Mouse (Mus musculus) limb, embryonic 11.5 days (tissue): ENCODE results near the gene Emc10. TPM values are rescaled to one million over a fixed set of nuclear protein-coding genes. Genes with fewer than 3 reads are reported as not detected.
A peak's percentile ranks its signal among the peaks of the same experiment; 100 is the strongest.

Source experiments
- ATAC-seq: fragments of 200-750 bp; cut with Nextera tagmentation; 2 replicates; pipeline ENCODE4 v1.8.0; 2017; ENCODE audit warnings: low read depth; ENCODE audit not compliant: insufficient number of reproducible peaks, low FRiP score, low TSS enrichment
- DNase-seq: peaks from one replicate; pipeline ENCODE4 v3.0.0-alpha.2; 2015; ENCODE audit warnings: low spot score
- H3K27ac ChIP-seq: fragments of 300-500 bp; sonication (generic); replicated peaks from 2 replicates; pipeline ENCODE4 v1.5.1; 2014; ENCODE audit warnings: low read depth, mild to moderate bottlenecking, low read length
- H3K27me3 ChIP-seq: fragments of 300-500 bp; sonication (generic); 2 replicates; pipeline ENCODE4 v1.6.1; 2014; ENCODE audit warnings: mild to moderate bottlenecking, low read length, mixed read lengths; ENCODE audit not compliant: control insufficient read depth, insufficient read depth
- H3K36me3 ChIP-seq: fragments of 300-500 bp; sonication (generic); 2 replicates; pipeline ENCODE4 v1.6.1; 2014; ENCODE audit warnings: mild to moderate bottlenecking, low read length, moderate library complexity, mixed read lengths; ENCODE audit not compliant: control insufficient read depth, insufficient read depth
- H3K4me1 ChIP-seq: fragments of 300-500 bp; sonication (generic); 2 replicates; pipeline ENCODE4 v1.6.1; 2014; ENCODE audit warnings: low read length, mixed read lengths; ENCODE audit not compliant: control insufficient read depth, insufficient read depth
- H3K4me2 ChIP-seq: fragments of 300-500 bp; sonication (generic); 2 replicates; pipeline ENCODE4 v1.6.1; 2014; ENCODE audit warnings: low read depth, mild to moderate bottlenecking, moderate library complexity; ENCODE audit not compliant: severe bottlenecking
- H3K4me3 ChIP-seq: fragments of 300-500 bp; sonication (generic); 2 replicates; pipeline ENCODE4 v1.5.1; 2014; ENCODE audit warnings: low read depth, low read length
- H3K9ac ChIP-seq: fragments of 300-500 bp; sonication (generic); 2 replicates; pipeline ENCODE4 v1.6.1; 2014; ENCODE audit warnings: mild to moderate bottlenecking, low read length
- H3K9me3 ChIP-seq: fragments of 300-500 bp; sonication (generic); 2 replicates; pipeline ENCODE4 v1.6.1; 2016; ENCODE audit warnings: low read length; ENCODE audit not compliant: control insufficient read depth
- WGBS: fragments of 180-500 bp; shearing (Covaris S2); extraction: QIAGEN DNeasy Blood & Tissue Kit; methylation state at CpG from one replicate; pipeline ENCODE4 v1.1.7; 2014; 5-methylcytosine and 5-hydroxymethylcytosine counted together
- polyA plus RNA-seq: library from polyadenylated mRNA; unstranded; fragments of >200 nt; fragmentation: Nextera tagmentation; extraction: Ambion mirVana; gene quantifications from 2 replicates; pipeline ENCODE4 v1.2.1, GENCODE M21; 2014

The Emc10 gene
- polyA plus RNA-seq, 1 experiment from 2014 or later: 83.0 TPM

DNA sequence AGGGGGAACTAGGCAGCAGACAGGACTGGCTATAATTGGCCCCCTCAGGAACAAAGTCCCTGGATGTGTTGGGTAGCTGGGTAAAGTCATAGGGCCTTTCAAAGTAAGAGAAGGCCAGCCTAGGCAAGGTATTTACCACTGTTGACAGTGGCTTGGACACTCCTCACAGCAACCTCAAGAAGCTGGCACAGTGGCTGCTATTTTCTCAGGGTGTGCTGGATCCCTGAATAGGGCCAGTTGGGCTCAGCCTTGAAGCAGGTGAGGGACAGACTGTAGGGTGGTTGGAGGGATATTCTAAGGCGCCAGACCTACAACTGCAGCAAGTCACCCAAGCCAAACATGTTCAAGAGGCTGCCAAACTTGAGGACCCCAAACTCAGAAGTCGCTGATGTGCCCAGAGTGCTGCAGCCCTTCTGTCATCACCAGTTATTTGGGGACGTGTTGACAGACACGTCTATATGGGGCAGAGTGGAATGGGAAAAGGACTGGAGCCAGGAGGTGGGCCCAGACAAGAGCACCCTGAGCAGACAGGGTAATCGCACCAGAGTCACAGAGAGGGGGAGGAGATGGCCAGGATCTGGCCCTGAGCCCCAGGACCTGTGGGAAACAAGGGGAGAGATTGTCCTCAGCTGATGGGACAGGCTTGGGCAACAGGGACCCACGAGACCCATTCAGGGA is 24.3 kb downstream of the Emc10 start:
- no peaks in the 10 kb centered on the region for H3K36me3 ChIP-seq
- ATAC-seq (no peak), DNase-seq (no peak)
- H3K27me3 ChIP-seq: peaks cover 12% of the 10 kb centered on the region
- H3K4me3 ChIP-seq: no peak overlapping the region
- 48% methylated on average over 6 of the region's 6 CpGs for WGBS
- no peaks in the 10 kb centered on the region for H3K9me3 ChIP-seq
- H3K4me2 ChIP-seq: no peak overlapping the region
- H3K4me1 ChIP-seq: peaks cover 10% of the 10 kb centered on the region
- no peak overlapping the region for H3K9ac ChIP-seq
- no peak overlapping the region for H3K27ac ChIP-seq

GRCm38 (mm10) chr7:44470696-44471612 is 25.4 kb downstream of the Emc10 start:
- DNase-seq: no peak
- Histone ChIP-seq H3K4me2 (no peak overlapping the region), H3K9ac (no peak overlapping the region), H3K4me3 (no peak overlapping the region), H3K27ac (no peak overlapping the region), H3K36me3 (no peaks in the 10 kb centered on the region), H3K9me3 (no peaks in the 10 kb centered on the region), H3K27me3 (peaks cover 12% of the 10 kb centered on the region), H3K4me1 (peaks cover 10% of the 10 kb centered on the region)
- 80% methylated on average over 16 of the region's 16 CpGs for WGBS
- ATAC-seq: no peak

GRCm38 (mm10) chr7:44469677-44470675 is 26.4 kb downstream of the Emc10 start:
- Histone ChIP-seq H3K4me1 (peaks cover 10% of the 10 kb centered on the region), H3K27me3 (peaks cover 4% of the 10 kb centered on the region), H3K4me2 (no peak overlapping the region), H3K9ac (no peak overlapping the region), H3K36me3 (no peaks in the 10 kb centered on the region), H3K27ac (no peak overlapping the region), H3K9me3 (no peaks in the 10 kb centered on the region), H3K4me3 (no peak overlapping the region)
- DNase-seq (no peak), ATAC-seq (no peak)
- WGBS: 94% methylated on average over 16 of the region's 16 CpGs

DNA sequence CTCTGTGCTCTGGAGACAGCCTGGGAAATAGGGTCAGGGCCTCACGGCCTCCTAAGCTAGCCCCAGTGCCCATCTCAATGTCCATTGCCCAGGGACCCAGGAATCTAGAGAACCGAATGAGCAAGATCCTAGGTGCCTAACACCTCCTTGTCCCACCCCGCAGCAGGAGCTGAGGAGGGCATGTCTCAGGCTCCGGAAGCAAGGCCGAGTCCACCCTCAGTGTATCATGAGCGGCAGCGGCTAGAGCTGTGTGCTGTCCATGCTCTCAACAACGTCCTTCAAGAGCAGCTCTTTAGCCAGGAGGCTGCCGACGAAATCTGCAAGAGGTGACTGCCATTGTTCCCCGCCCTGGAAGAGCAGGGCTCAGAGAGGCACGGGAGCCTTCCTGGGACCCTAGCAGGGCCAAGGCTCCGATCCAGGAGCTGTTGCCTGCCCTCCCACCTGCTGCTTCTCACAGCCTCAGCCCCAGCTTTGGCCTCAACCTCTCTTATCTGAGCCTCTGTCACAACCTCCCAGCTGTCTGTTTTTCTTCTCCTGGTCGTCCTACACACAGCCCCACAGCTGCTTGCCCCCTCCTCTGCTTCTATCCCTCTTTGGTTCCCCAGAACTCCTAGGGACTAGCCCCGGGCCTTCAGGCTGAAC is 27.6 kb downstream of the Emc10 start:
- H3K9me3 ChIP-seq: no peaks in the 10 kb centered on the region
- peaks cover 5% of the 10 kb centered on the region for H3K27me3 ChIP-seq
- H3K4me3 ChIP-seq: peak overlapping the region; percentile 63
- H3K36me3 ChIP-seq: no peaks in the 10 kb centered on the region
- DNase-seq: no peak
- no peak overlapping the region for H3K27ac ChIP-seq
- H3K4me2 ChIP-seq: peak overlapping the region; percentile 64
- H3K9ac ChIP-seq: peak overlapping the region; percentile 70; the same call in 1 of the 2 replicates
- H3K4me1 ChIP-seq: peaks cover 7% of the 10 kb centered on the region; the same call in 1 of the 2 replicates
- WGBS: 73% methylated on average over 15 of the region's 15 CpGs
- no peak for ATAC-seq

DNA sequence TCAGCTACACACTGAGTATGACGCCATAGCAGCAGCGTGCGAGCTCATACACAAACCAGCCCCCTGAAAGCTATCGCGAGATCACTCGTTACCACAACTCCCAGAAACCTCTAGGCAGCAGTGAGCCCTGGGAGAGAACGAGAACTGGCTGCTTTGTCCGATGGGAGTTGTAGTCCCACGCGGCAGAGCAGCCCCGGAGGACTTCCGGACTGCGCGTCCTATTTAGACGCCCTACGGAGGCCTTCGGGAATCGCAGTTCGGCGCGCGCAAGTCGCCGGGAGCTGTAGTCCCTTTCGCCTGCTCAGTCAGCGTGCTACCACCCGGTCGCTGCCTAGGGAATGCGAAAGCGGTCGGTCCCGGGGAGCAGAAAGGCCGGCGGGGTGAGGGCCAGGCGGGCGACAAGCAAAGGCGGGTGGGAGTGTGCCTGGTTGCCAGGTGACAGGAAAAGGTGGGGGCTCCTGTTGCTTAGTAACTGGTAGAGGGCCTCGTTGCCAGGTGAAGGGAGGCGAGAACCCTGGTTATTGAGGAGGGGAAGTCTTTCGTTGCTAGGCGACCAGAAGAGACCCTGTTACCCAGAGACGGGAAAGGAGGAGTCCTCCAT is 28.4 kb downstream of the Emc10 start, which contains the start of gene Josd2:
TSS of gene Josd2 (plus strand) at position 170 of the 601 bp plus-strand sequence.
- ATAC-seq: peak; percentile 95
- H3K4me3 ChIP-seq: peak within 1 kb of the TSS; percentile 63
- peaks cover 14% of the 10 kb centered on the region for H3K27me3 ChIP-seq
- peak within 1 kb of the TSS; percentile 70 for H3K9ac ChIP-seq
- H3K4me1 ChIP-seq: peaks cover 7% of the 10 kb centered on the region; the same call in 1 of the 2 replicates
- H3K36me3 ChIP-seq: no peaks in the 10 kb centered on the region
- H3K9me3 ChIP-seq: no peaks in the 10 kb centered on the region
- H3K27ac ChIP-seq: 0 out of 2 replicates have a peak within 1 kb of the TSS, but pooled peaks have one; percentile 66
- DNase-seq: peak; percentile 95
- H3K4me2 ChIP-seq: peak within 1 kb of the TSS; percentile 64
- under 1% methylated on average over 42 of the region's 42 CpGs for WGBS

DNA sequence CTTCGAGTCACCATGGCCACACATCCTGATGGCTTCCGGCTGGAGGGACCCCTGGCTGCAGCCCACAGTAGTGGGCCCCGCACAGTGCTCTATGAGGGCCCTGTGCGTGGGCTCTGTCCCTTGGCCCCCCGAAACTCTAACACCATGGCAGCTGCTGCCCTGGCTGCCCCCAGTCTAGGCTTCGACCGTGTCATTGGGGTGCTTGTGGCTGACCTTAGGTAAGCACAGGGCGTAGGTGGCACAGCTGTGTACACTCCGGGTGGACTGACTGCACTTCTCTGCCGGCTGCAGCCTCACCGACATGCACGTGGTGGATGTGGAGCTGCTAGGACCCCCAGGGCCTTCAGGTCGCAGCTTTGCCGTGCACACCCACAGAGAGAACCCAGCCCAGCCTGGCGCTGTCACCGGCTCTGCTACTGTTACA is 29.4 kb downstream of the Emc10 start:
- H3K27me3 ChIP-seq: peaks cover 24% of the 10 kb centered on the region
- no peaks in the 10 kb centered on the region for H3K36me3 ChIP-seq
- ATAC-seq (no peak), DNase-seq (no peak)
- H3K4me3 ChIP-seq: no peak overlapping the region
- H3K9ac ChIP-seq: peak overlapping the region; percentile 27; the same call in 1 of the 2 replicates
- WGBS: 88% methylated on average over 16 of the region's 16 CpGs
- no peak overlapping the region for H3K4me2 ChIP-seq
- peaks cover 7% of the 10 kb centered on the region; the same call in 1 of the 2 replicates for H3K4me1 ChIP-seq
- no peak overlapping the region for H3K27ac ChIP-seq
- H3K9me3 ChIP-seq: no peaks in the 10 kb centered on the region

- peaks cover 7% of the 10 kb centered on the region; the same call in 1 of the 2 replicates for H3K4me1 ChIP-seq
- H3K36me3 ChIP-seq: no peaks in the 10 kb centered on the region
- peaks cover 30% of the 10 kb centered on the region for H3K27me3 ChIP-seq
- no peak for ATAC-seq
- H3K4me3 ChIP-seq: no peak overlapping the region
- no peak overlapping the region for H3K27ac ChIP-seq
- DNase-seq: no peak
- WGBS: 85% methylated on average over 10 of the region's 10 CpGs
- no peaks in the 10 kb centered on the region for H3K9me3 ChIP-seq
- no peak overlapping the region for H3K4me2 ChIP-seq
- H3K9ac ChIP-seq: peak overlapping the region; percentile 27; the same call in 1 of the 2 replicates
Measured at GRCm38 (mm10) chr7:44466006-44466887, 30.1 kb downstream of the Emc10 start.
